Mouse (Mus musculus): ENCODE data around the gene Eno3.

DNA sequence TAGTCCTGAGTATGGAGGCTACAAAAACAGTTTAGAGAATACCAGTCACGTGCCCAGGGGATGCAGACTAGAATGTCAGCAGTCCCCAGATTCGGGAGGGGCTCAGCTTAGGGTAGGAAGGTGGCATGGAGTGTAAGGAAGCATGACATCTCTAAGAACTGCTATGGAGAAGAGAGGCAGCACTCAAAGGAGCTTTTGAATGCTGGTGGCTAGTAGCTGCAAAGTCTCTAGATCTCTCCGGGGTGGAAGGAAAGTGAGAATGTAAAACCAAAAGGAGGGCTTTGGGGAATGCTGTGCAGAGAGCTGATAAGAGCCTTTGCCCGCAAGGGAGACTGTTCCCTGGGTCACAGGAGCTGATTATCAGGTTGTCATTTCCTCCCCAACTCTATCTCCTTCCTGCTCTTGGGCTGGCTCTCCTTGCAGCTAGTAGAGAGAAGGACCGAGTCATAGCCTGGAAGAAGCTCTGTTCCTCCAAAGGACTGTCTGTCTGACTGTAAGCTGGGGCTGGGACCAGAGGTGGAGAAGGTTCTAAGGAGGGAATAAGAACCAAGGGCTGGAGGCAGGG is 18.2 kb upstream of the Eno3 start, which contains the start of gene Gp1ba:
- TF ChIP-seq CTCF (IDR thresholded peaks at IDR 0.05; ENCODE audit: low read depth) (no peak), EP300 (IDR thresholded peaks at IDR 0.05; ENCODE audit: low read depth) (no peak)
